In genomic region chr5:15933581-15934375, GRCm38 (mm10) we compare ENCODE assay signal across 7 mouse cellular contexts. TPM values are rescaled to one million over a fixed set of nuclear protein-coding genes. Genes with fewer than 3 reads are reported as not detected.
DNase-seq lines count a peak whose midpoint lies in the region; ATAC-seq and TF ChIP-seq lines count a peak whose summit lies in the region.

No protein-coding gene starts in this region.

- peak; percentile 22 for DNase-seq in ES-CJ7 (ENCODE audit: low read depth, low spot score)
- peak; percentile 21 for DNase-seq in embryonic facial prominence, embryonic 14.5 days (ENCODE audit: low spot score)
- DNase-seq in right cerebral cortex, postnatal 14 days: peak; percentile 40
- no peak for DNase-seq in thymus, postnatal 36 days

- no peak for TF ChIP-seq CTCF in C2C12 (IDR thresholded peaks at IDR 0.05; ENCODE audit: control insufficient read depth, insufficient read depth, insufficient read length)

- peak overlapping the region; percentile 49 for H3ac ChIP-seq in C2C12 (ENCODE audit: control insufficient read depth, insufficient read length, low read depth)

- peaks cover 38% of the 10 kb centered on the region for H3K79me2 ChIP-seq in C2C12 (ENCODE audit: control insufficient read depth, insufficient read depth)

- H3K9me3 ChIP-seq in embryonic facial prominence, embryonic 14.5 days (ENCODE audit: control insufficient read depth, low read length): no peaks in the 10 kb centered on the region
- H3K9me3 ChIP-seq in hindbrain, embryonic 15.5 days: no peaks in the 10 kb centered on the region
- no peaks in the 10 kb centered on the region for H3K9me3 ChIP-seq in liver, embryonic 16.5 days (replicated peaks; ENCODE audit: control insufficient read depth, low read length)

- WGBS in embryonic facial prominence, embryonic 14.5 days: 5% methylated on average over 17 of the region's 17 CpGs
- 2% methylated on average over 17 of the region's 17 CpGs for WGBS in hindbrain, embryonic 15.5 days
- WGBS in liver, embryonic 16.5 days (ENCODE audit: insufficient replicate concordance): 9% methylated on average over 17 of the region's 17 CpGs

- H3K27me3 ChIP-seq in C2C12 (ENCODE audit: control insufficient read depth, insufficient read depth, insufficient read length): no peaks in the 10 kb centered on the region
- H3K27me3 ChIP-seq in embryonic facial prominence, embryonic 14.5 days (replicated peaks; ENCODE audit: control insufficient read depth, insufficient read depth, low read length): peaks cover 12% of the 10 kb centered on the region
- peaks cover 15% of the 10 kb centered on the region for H3K27me3 ChIP-seq in hindbrain, embryonic 15.5 days
- peaks cover 31% of the 10 kb centered on the region for H3K27me3 ChIP-seq in liver, embryonic 16.5 days (ENCODE audit: control insufficient read depth, insufficient read depth, low read depth, low read length)

- peak overlapping the region; percentile 89 for H3K27ac ChIP-seq in embryonic facial prominence, embryonic 14.5 days (replicated peaks; ENCODE audit: low read depth, low read length)
- H3K27ac ChIP-seq in hindbrain, embryonic 15.5 days (replicated peaks): peak overlapping the region; percentile 96
- H3K27ac ChIP-seq in liver, embryonic 16.5 days (ENCODE audit: low read length): no peak overlapping the region

- peaks cover 7% of the 10 kb centered on the region; the same call in 1 of the 2 replicates for H3K4me1 ChIP-seq in embryonic facial prominence, embryonic 14.5 days (ENCODE audit: control insufficient read depth, insufficient read depth, low read length)
- H3K4me1 ChIP-seq in hindbrain, embryonic 15.5 days (replicated peaks): peaks cover 14% of the 10 kb centered on the region
- no peaks in the 10 kb centered on the region for H3K4me1 ChIP-seq in liver, embryonic 16.5 days (ENCODE audit: control insufficient read depth, low read depth, low read length)

- H3K4me3 ChIP-seq in C2C12 (ENCODE audit: insufficient read depth, poor library complexity, severe bottlenecking): peak overlapping the region; percentile 80
- peak overlapping the region; percentile 71 for H3K4me3 ChIP-seq in embryonic facial prominence, embryonic 14.5 days (ENCODE audit: low read depth, low read length)
- peak overlapping the region; percentile 74 for H3K4me3 ChIP-seq in hindbrain, embryonic 15.5 days
- H3K4me3 ChIP-seq in liver, embryonic 16.5 days (ENCODE audit: low read depth, low read length): peak overlapping the region; percentile 48

- peak overlapping the region; percentile 88 for H3K4me2 ChIP-seq in embryonic facial prominence, embryonic 14.5 days (ENCODE audit: low read depth, low read length)
- H3K4me2 ChIP-seq in hindbrain, embryonic 15.5 days: peak overlapping the region; percentile 79
- peak overlapping the region; percentile 59 for H3K4me2 ChIP-seq in liver, embryonic 16.5 days (ENCODE audit: low read depth, low read length)

- peaks cover 33% of the 10 kb centered on the region for H3K79me3 ChIP-seq in C2C12 (ENCODE audit: low read depth)

- H3K9ac ChIP-seq in embryonic facial prominence, embryonic 14.5 days (ENCODE audit: low read depth, low read length): peak overlapping the region; percentile 88
- peak overlapping the region; percentile 79 for H3K9ac ChIP-seq in hindbrain, embryonic 15.5 days
- H3K9ac ChIP-seq in liver, embryonic 16.5 days (ENCODE audit: low read depth, low read length): no peak overlapping the region

- H3K36me3 ChIP-seq in C2C12 (ENCODE audit: control insufficient read depth, insufficient read depth): no peaks in the 10 kb centered on the region
- H3K36me3 ChIP-seq in embryonic facial prominence, embryonic 14.5 days (ENCODE audit: control insufficient read depth, insufficient read depth, low read length): no peaks in the 10 kb centered on the region
- no peaks in the 10 kb centered on the region for H3K36me3 ChIP-seq in hindbrain, embryonic 15.5 days
- H3K36me3 ChIP-seq in liver, embryonic 16.5 days (ENCODE audit: control insufficient read depth, insufficient read depth): no peaks in the 10 kb centered on the region

- peak; percentile 34; the same call in 1 of the 2 replicates for ATAC-seq in embryonic facial prominence, embryonic 14.5 days (ENCODE audit: low read depth)
- ATAC-seq in hindbrain, embryonic 15.5 days (ENCODE audit: low FRiP score, low read depth): peak; percentile 27
- no peak for ATAC-seq in liver, embryonic 16.5 days (ENCODE audit: low read depth)

TF ChIP-seq in C2C12, 6 proteins besides CTCF, POLR2A, EP300 and RAD21:
- TF ChIP-seq USF1 (IDR thresholded peaks at IDR 0.05; ENCODE audit: low read depth) (no peak), MYOG (IDR thresholded peaks at IDR 0.05; ENCODE audit: control insufficient read depth, extremely low read depth, insufficient read length) (no peak)
TF ChIP-seq in C2C12: peak in this region for 0.

RNA-seq across cellular contexts. Expression of gene Cacna2d1, which starts 0.7 kb away (rescaled TPM):
- 20.4 TPM for polyA plus RNA-seq in C2C12 (2012; fragmentation: generic; extraction: Trizol)
- polyA plus RNA-seq in embryonic facial prominence, embryonic 14.5 days (2014; fragmentation: Nextera tagmentation; extraction: Ambion mirVana): 33.0 and 34.0 TPM in 2 replicates
- polyA plus RNA-seq in hindbrain, embryonic 15.5 days (2015; fragmentation: Nextera tagmentation; extraction: Ambion mirVana): 29.8 and 35.6 TPM in 2 replicates
- 0.28 and 0.53 TPM in 2 replicates for polyA plus RNA-seq in liver, embryonic 16.5 days (2015; fragmentation: Nextera tagmentation; extraction: Ambion mirVana)

Comparison
In these comparisons a context has a peak if more than half of its experiments do, and no peak if none do; other contexts are left out.
1. DNase-seq: peak in ES-CJ7 (single experiment), embryonic facial prominence, embryonic 14.5 days (single experiment) and right cerebral cortex, postnatal 14 days (single experiment); none in thymus, postnatal 36 days (0 of 2).
2. RNA of gene Cacna2d1, which starts 0.7 kb away (polyA plus RNA-seq): 33.0 to 34.0 TPM in embryonic facial prominence, embryonic 14.5 days, 29.8 to 35.6 TPM in hindbrain, embryonic 15.5 days and 20.4 TPM in C2C12 (single experiment); 0.28 to 0.53 TPM in liver, embryonic 16.5 days; every median in the first group is over 10 times any median in the second.
3. Peak in every context shown above with its lines, with median percentiles within 50 percentile points of each other: H3K4me3 ChIP-seq and H3K4me2 ChIP-seq.